Mouse (Mus musculus) bone marrow macrophage, adult 2 months (primary cell): ENCODE results near the gene Wfdc21.

Experiments used
- CTCF ChIP-seq: IDR thresholded peaks from 2 replicates; pipeline ENCODE4 v1.5.1; 2012; ENCODE audit warnings: low read depth, mild to moderate bottlenecking, low read length, moderate library complexity
- POLR2A ChIP-seq: IDR thresholded peaks from 2 replicates; pipeline ENCODE4 v1.6.1; 2012; ENCODE audit warnings: mild to moderate bottlenecking, low read depth, low read length, borderline replicate concordance

GRCm38 (mm10) chr11:83712671-83713070, 34.1 kb upstream of the Wfdc21 start:
- TF ChIP-seq CTCF (no peak), POLR2A (no peak)
